Mouse (Mus musculus) cerebellum, adult (tissue): ENCODE data around the gene Chil4.

Experiments used
- ATAC-seq: cut with Nextera tagmentation; 2 replicates; pipeline ENCODE4 v1.9.2; 2017; ENCODE audit warnings: mild to moderate bottlenecking, moderate library complexity, mixed read lengths; ENCODE audit not compliant: insufficient number of reproducible peaks, low FRiP score, low TSS enrichment

The Chil4 gene

DNA sequence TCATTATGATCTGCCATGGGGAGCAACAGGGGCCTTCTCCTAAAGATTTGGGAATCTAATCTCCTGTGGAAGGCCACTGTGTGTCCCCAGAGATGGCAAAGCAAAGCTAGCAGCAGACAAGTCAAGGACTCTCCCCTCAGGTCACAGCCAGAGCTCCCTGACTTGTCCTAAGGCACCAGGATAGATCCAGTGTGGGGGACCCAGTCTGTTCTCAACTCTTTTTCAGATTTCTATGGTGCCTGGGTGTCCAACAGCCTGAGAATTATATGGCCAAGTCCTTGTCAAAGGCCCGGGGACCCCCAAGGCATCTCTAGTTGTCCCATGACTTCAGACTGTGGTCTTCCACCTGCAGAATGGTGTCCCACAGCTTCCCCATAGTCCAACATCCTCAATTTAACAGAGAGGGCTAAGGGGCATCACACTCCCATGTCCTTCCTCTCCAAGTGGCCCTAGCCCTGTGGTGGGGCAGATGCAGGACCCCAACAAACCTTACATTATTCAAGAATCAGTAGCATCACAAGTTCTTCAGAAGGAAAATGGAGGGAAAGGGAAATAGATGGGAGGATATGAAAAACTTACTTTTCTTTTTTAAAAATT is 48.1 kb downstream of the Chil4 start:
- ATAC-seq = no peak

DNA sequence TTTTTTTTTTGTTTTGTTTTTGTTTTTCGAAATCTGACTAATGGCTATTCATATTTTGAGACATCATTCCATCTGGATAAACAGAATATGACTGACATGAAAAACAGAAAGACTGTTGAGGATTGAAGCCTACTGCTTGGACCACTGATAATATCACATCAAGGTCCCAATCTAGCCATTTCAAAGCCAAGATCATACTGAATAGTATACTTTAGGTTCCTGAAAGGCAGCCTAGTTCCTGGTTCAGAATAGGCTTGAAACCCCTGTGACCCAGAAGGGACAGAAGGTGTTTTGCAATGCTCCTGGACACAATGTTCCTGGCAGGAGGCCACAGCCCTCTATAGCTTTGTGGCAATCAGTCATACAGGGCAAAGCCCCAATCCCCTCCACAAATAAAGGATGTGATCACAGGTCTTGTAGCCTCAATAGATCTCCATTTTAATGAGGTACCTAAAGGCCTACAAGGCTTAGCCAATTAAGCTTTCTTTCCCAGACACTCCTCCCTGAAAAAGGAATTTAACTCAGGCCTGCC is 48.7 kb downstream of the Chil4 start:
- ATAC-seq = no peak; the same call in 1 of the 2 replicates

DNA sequence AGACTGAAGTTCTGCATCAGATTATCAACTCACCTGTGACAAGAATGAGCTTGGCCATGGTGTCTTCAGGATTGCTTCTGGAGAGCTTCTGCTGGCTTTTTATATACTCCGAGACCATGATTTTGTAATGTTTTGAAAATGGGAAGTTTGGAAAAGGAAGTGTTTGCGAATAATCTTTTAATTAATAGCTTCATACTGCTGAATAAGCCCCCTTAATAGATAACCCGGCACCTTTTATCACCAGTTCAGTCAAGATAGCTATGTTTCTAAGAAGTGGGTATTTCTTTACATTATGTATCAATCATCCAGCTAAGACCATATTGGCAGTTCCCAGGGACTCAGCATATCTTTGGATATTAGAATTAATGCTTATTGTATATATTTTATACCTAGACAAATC is 51.8 kb downstream of the Chil4 start, which contains the start of gene Chil3:
Gene Chil3 (minus strand): TSS at position 101 of the 400 bp plus-strand sequence.
- no peak for ATAC-seq

DNA sequence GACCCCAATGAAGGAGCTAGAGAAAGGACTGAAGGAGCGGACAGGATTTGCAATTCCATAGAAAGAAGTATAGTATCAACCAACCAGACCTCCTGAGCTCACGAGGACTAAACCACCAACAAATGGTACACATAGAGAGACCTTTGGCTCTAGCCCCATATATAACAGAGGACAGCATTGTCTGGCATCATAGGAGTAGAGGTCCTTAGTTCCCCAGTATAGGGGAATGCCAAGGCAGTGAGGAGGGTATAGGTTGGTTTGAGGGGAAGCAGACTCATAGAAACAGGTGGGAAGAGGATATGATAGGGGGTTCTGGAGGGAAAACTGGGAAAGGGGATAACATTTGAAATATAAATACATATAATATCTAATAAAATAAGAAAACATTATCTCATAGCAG is 64.9 kb downstream of the Chil4 start:
- no peak for ATAC-seq
